Mouse (Mus musculus) kidney, embryonic 15.5 days (tissue): Measurements from ENCODE around the gene Olfr71. TPM values are rescaled to one million over a fixed set of nuclear protein-coding genes. Genes with fewer than 3 reads are reported as not detected.

Source experiments
- ATAC-seq: fragments of 200-750 bp; cut with Nextera tagmentation; replicated peaks from 2 replicates; pipeline ENCODE4 v1.8.0; 2017; ENCODE audit warnings: moderate TSS enrichment; ENCODE audit not compliant: low FRiP score
- H3K27ac ChIP-seq: fragments of 300-500 bp; sonication (generic); 2 replicates; pipeline ENCODE4 v1.5.1; 2015; ENCODE audit warnings: mild to moderate bottlenecking, inconsistent platforms
- H3K27me3 ChIP-seq: fragments of 300-500 bp; sonication (generic); 2 replicates; pipeline ENCODE4 v1.6.1; 2015; ENCODE audit warnings: inconsistent platforms
- H3K36me3 ChIP-seq: fragments of 300-500 bp; sonication (generic); 2 replicates; pipeline ENCODE4 v1.6.1; 2015; ENCODE audit warnings: inconsistent platforms
- H3K4me1 ChIP-seq: fragments of 300-500 bp; sonication (generic); 2 replicates; pipeline ENCODE4 v1.6.1; 2015; ENCODE audit warnings: inconsistent platforms
- H3K4me2 ChIP-seq: fragments of 300-500 bp; sonication (generic); 2 replicates; pipeline ENCODE4 v1.6.1; 2015; ENCODE audit warnings: moderate library complexity, mild to moderate bottlenecking, inconsistent platforms
- H3K4me3 ChIP-seq: fragments of 300-500 bp; sonication (generic); replicated peaks from 2 replicates; pipeline ENCODE4 v1.5.1; 2015; ENCODE audit warnings: mild to moderate bottlenecking, inconsistent platforms
- H3K9ac ChIP-seq: fragments of 300-500 bp; sonication (generic); 2 replicates; pipeline ENCODE4 v1.6.1; 2015; ENCODE audit warnings: mild to moderate bottlenecking, inconsistent platforms
- H3K9me3 ChIP-seq: fragments of 300-500 bp; sonication (generic); replicated peaks from 2 replicates; pipeline ENCODE4 v1.6.1; 2016; ENCODE audit warnings: inconsistent platforms
- WGBS: fragments of 180-500 bp; shearing (Covaris S2); methylation state at CpG from one replicate; pipeline ENCODE4 v1.1.7; 2015; ENCODE audit warnings: mixed read lengths; 5-methylcytosine and 5-hydroxymethylcytosine counted together
- polyA plus RNA-seq: library from polyadenylated mRNA; unstranded; fragments of >200 nt; fragmentation: Nextera tagmentation; extraction: Ambion mirVana; gene quantifications from 2 replicates; pipeline ENCODE4 v1.2.1, GENCODE M21; 2015

Olfr71 gene
- not detected in 2 replicates for polyA plus RNA-seq

GRCm38 (mm10) chr4:43709869-43710268 is at the start of gene Olfr71:
Gene Olfr71, minus strand, starts transcription at chr4:43710255.
- no peaks in the 10 kb centered on the region for H3K36me3 ChIP-seq
- WGBS = 74% methylated on average over 6 of the region's 6 CpGs
- no peak within 1 kb of the TSS for H3K9ac ChIP-seq
- peaks cover 14% of the 10 kb centered on the region for H3K27me3 ChIP-seq
- no peaks in the 10 kb centered on the region for H3K9me3 ChIP-seq
- H3K4me2 ChIP-seq = no peak within 1 kb of the TSS
- H3K4me3 ChIP-seq = no peak within 1 kb of the TSS
- H3K4me1 ChIP-seq = 0 out of 2 replicates have a peak, but pooled peaks cover 6% of the 10 kb centered on the region
- ATAC-seq = no peak
- no peak within 1 kb of the TSS for H3K27ac ChIP-seq

GRCm38 (mm10) chr4:43757213-43757612 is 47.2 kb upstream of the Olfr71 start:
- WGBS = 74% methylated on average over 6 of the region's 6 CpGs
- no peak overlapping the region for H3K4me2 ChIP-seq
- ATAC-seq = no peak
- peaks cover 2% of the 10 kb centered on the region; the same call in 1 of the 2 replicates for H3K4me1 ChIP-seq
- no peaks in the 10 kb centered on the region for H3K9me3 ChIP-seq
- no peak overlapping the region for H3K27ac ChIP-seq
- H3K36me3 ChIP-seq = no peaks in the 10 kb centered on the region
- no peak overlapping the region for H3K9ac ChIP-seq
- 0 out of 2 replicates have a peak, but pooled peaks cover 4% of the 10 kb centered on the region for H3K27me3 ChIP-seq
- H3K4me3 ChIP-seq = no peak overlapping the region

GRCm38 (mm10) chr4:43745187-43745586 is 35.1 kb upstream of the Olfr71 start:
- no peaks in the 10 kb centered on the region for H3K9me3 ChIP-seq
- H3K9ac ChIP-seq = no peak overlapping the region
- H3K4me1 ChIP-seq = no peaks in the 10 kb centered on the region
- H3K4me2 ChIP-seq = no peak overlapping the region
- no peak overlapping the region for H3K4me3 ChIP-seq
- no peaks in the 10 kb centered on the region for H3K27me3 ChIP-seq
- WGBS = 21% methylated on average over 6 of the region's 6 CpGs
- H3K27ac ChIP-seq = no peak overlapping the region
- H3K36me3 ChIP-seq = no peaks in the 10 kb centered on the region
- ATAC-seq = no peak

GRCm38 (mm10) chr4:43743099-43743498 is 33.0 kb upstream of the Olfr71 start:
- Histone ChIP-seq H3K36me3 (no peaks in the 10 kb centered on the region), H3K27ac (no peak overlapping the region), H3K4me1 (no peaks in the 10 kb centered on the region), H3K9me3 (no peaks in the 10 kb centered on the region), H3K4me3 (no peak overlapping the region), H3K9ac (no peak overlapping the region), H3K27me3 (no peaks in the 10 kb centered on the region), H3K4me2 (no peak overlapping the region)
- ATAC-seq = no peak
- WGBS = 14% methylated on average over 1 of the region's 1 CpGs

GRCm38 (mm10) chr4:43742637-43743036 is 32.6 kb upstream of the Olfr71 start:
- H3K4me3 ChIP-seq = no peak overlapping the region
- H3K36me3 ChIP-seq = no peaks in the 10 kb centered on the region
- no peaks in the 10 kb centered on the region for H3K27me3 ChIP-seq
- 34% methylated on average over 4 of the region's 4 CpGs for WGBS
- no peak overlapping the region for H3K9ac ChIP-seq
- H3K4me2 ChIP-seq = no peak overlapping the region
- no peak overlapping the region for H3K27ac ChIP-seq
- no peak for ATAC-seq
- H3K9me3 ChIP-seq = no peaks in the 10 kb centered on the region
- H3K4me1 ChIP-seq = no peaks in the 10 kb centered on the region

GRCm38 (mm10) chr4:43741526-43741925 is 31.5 kb upstream of the Olfr71 start:
- Histone ChIP-seq H3K27me3 (no peaks in the 10 kb centered on the region), H3K27ac (no peak overlapping the region), H3K4me1 (no peaks in the 10 kb centered on the region), H3K9ac (no peak overlapping the region), H3K36me3 (no peaks in the 10 kb centered on the region), H3K4me2 (no peak overlapping the region), H3K4me3 (no peak overlapping the region), H3K9me3 (no peaks in the 10 kb centered on the region)
- ATAC-seq = no peak
- 44% methylated on average over 5 of the region's 5 CpGs for WGBS

- H3K36me3 ChIP-seq = no peaks in the 10 kb centered on the region
- H3K27ac ChIP-seq = no peak overlapping the region
- no peak for ATAC-seq
- no peaks in the 10 kb centered on the region for H3K9me3 ChIP-seq
- no peaks in the 10 kb centered on the region for H3K27me3 ChIP-seq
- no peak overlapping the region for H3K4me2 ChIP-seq
- no peak overlapping the region for H3K4me3 ChIP-seq
- no peak overlapping the region for H3K9ac ChIP-seq
- 75% methylated on average over 8 of the region's 8 CpGs for WGBS
- no peaks in the 10 kb centered on the region for H3K4me1 ChIP-seq
Observed at GRCm38 (mm10) chr4:43738989-43739674, 29.1 kb upstream of the Olfr71 start.

- H3K27ac ChIP-seq = no peak overlapping the region
- no peaks in the 10 kb centered on the region for H3K36me3 ChIP-seq
- no peak overlapping the region for H3K4me3 ChIP-seq
- WGBS = 69% methylated on average over 6 of the region's 6 CpGs
- no peaks in the 10 kb centered on the region for H3K9me3 ChIP-seq
- H3K9ac ChIP-seq = no peak overlapping the region
- ATAC-seq = no peak
- H3K27me3 ChIP-seq = no peaks in the 10 kb centered on the region
- no peaks in the 10 kb centered on the region for H3K4me1 ChIP-seq
- no peak overlapping the region for H3K4me2 ChIP-seq
Observed at GRCm38 (mm10) chr4:43737144-43737543, 27.1 kb upstream of the Olfr71 start.

- H3K27me3 ChIP-seq = no peaks in the 10 kb centered on the region; the same call in 1 of the 2 replicates
- peaks cover 28% of the 10 kb centered on the region for H3K4me1 ChIP-seq
- no peak overlapping the region for H3K4me3 ChIP-seq
- H3K4me2 ChIP-seq = no peak overlapping the region
- H3K9ac ChIP-seq = no peak overlapping the region
- no peak overlapping the region for H3K27ac ChIP-seq
- no peaks in the 10 kb centered on the region for H3K36me3 ChIP-seq
- H3K9me3 ChIP-seq = no peaks in the 10 kb centered on the region
- ATAC-seq = no peak
- 84% methylated on average over 5 of the region's 5 CpGs for WGBS
Observed at GRCm38 (mm10) chr4:43733186-43733585, 23.1 kb upstream of the Olfr71 start.

GRCm38 (mm10) chr4:43732171-43732570 is 22.1 kb upstream of the Olfr71 start:
- Histone ChIP-seq H3K4me1 (peaks cover 38% of the 10 kb centered on the region), H3K27ac (no peak overlapping the region), H3K36me3 (no peaks in the 10 kb centered on the region), H3K27me3 (no peaks in the 10 kb centered on the region; the same call in 1 of the 2 replicates), H3K9ac (no peak overlapping the region), H3K9me3 (no peaks in the 10 kb centered on the region), H3K4me3 (no peak overlapping the region), H3K4me2 (no peak overlapping the region)
- ATAC-seq = no peak
- WGBS = 31% methylated on average over 1 of the region's 1 CpGs

- no peak overlapping the region for H3K4me2 ChIP-seq
- no peaks in the 10 kb centered on the region; the same call in 1 of the 2 replicates for H3K27me3 ChIP-seq
- no peak overlapping the region for H3K9ac ChIP-seq
- no peaks in the 10 kb centered on the region for H3K9me3 ChIP-seq
- H3K27ac ChIP-seq = no peak overlapping the region; the same call in 1 of the 2 replicates
- H3K36me3 ChIP-seq = no peaks in the 10 kb centered on the region
- 67% methylated on average over 21 of the region's 21 CpGs for WGBS
- peaks cover 50% of the 10 kb centered on the region for H3K4me1 ChIP-seq
- no peak for ATAC-seq
- H3K4me3 ChIP-seq = no peak overlapping the region
Observed at GRCm38 (mm10) chr4:43730750-43731297, 20.8 kb upstream of the Olfr71 start.

GRCm38 (mm10) chr4:43729794-43730550 is 19.9 kb upstream of the Olfr71 start, which contains the start of gene Spaar:
Gene Spaar, plus strand, starts transcription at chr4:43730034.
- Histone ChIP-seq H3K27me3 (no peaks in the 10 kb centered on the region; the same call in 1 of the 2 replicates), H3K4me3 (no peak within 1 kb of the TSS), H3K36me3 (no peaks in the 10 kb centered on the region), H3K9me3 (no peaks in the 10 kb centered on the region), H3K27ac (peak within 1 kb of the TSS; percentile 81), H3K9ac (no peak within 1 kb of the TSS), H3K4me1 (peaks cover 50% of the 10 kb centered on the region), H3K4me2 (peak within 1 kb of the TSS; percentile 14; the same call in 1 of the 2 replicates)
- no peak for ATAC-seq
- WGBS = 55% methylated on average over 14 of the region's 14 CpGs
